Mouse (Mus musculus): ENCODE data around the gene Nelfa. TPM values are rescaled to one million over a fixed set of nuclear protein-coding genes. Genes with fewer than 3 reads are reported as not detected.
A peak's percentile ranks its signal among the peaks of the same experiment; 100 is the strongest.
"Not testable (repeated sequence)": the region's sequence is repeated elsewhere in the genome, so short reads cannot be mapped to it uniquely, and the experiment has no call there.

Nelfa gene
- polyA plus RNA-seq, 1 experiment, result 22.0 TPM

GRCm38 (mm10) chr5:33948314-33948713, 12.1 kb upstream of the Nelfa start:
- Histone ChIP-seq H3K4me3 (ENCODE audit: insufficient read depth, low read length) (no peak overlapping the region), H3K4me1 (ENCODE audit: control insufficient read depth, insufficient read depth, low read length) (no peaks in the 10 kb centered on the region), H3K27ac (ENCODE audit: insufficient read depth, low read length) (no peak overlapping the region)
- TF ChIP-seq POLR2A (IDR thresholded peaks at IDR 0.05; ENCODE audit: low read depth, low read length) (no peak), CTCF (IDR thresholded peaks at IDR 0.05; ENCODE audit: borderline replicate concordance, insufficient read depth, low read length) (no peak)

GRCm38 (mm10) chr5:33947035-33947434, 10.8 kb upstream of the Nelfa start:
- not testable (repeated sequence) for H3K27ac ChIP-seq (ENCODE audit: insufficient read depth, low read length); H3K4me1 ChIP-seq (ENCODE audit: control insufficient read depth, insufficient read depth, low read length); H3K4me3 ChIP-seq (ENCODE audit: insufficient read depth, low read length)

GRCm38 (mm10) chr5:33938448-33938847, 2.2 kb upstream of the Nelfa start:
- Histone ChIP-seq H3K27ac (ENCODE audit: insufficient read depth, low read length) (no peak overlapping the region), H3K4me3 (ENCODE audit: insufficient read depth, low read length) (no peak overlapping the region), H3K4me1 (ENCODE audit: control insufficient read depth, insufficient read depth, low read length) (peaks cover 2% of the 10 kb centered on the region)
- TF ChIP-seq CTCF (IDR thresholded peaks at IDR 0.05; ENCODE audit: borderline replicate concordance, insufficient read depth, low read length) (no peak), POLR2A (IDR thresholded peaks at IDR 0.05; ENCODE audit: low read depth, low read length) (no peak)

GRCm38 (mm10) chr5:33937230-33937629, 1.0 kb upstream of the Nelfa start:
- Histone ChIP-seq H3K4me1 (ENCODE audit: control insufficient read depth, insufficient read depth, low read length) (peaks cover 2% of the 10 kb centered on the region), H3K27ac (ENCODE audit: insufficient read depth, low read length) (no peak overlapping the region), H3K4me3 (ENCODE audit: insufficient read depth, low read length) (no peak overlapping the region)
- TF ChIP-seq POLR2A (IDR thresholded peaks at IDR 0.05; ENCODE audit: low read depth, low read length), result no peak
- no peak for TF ChIP-seq CTCF (IDR thresholded peaks at IDR 0.05; ENCODE audit: borderline replicate concordance, insufficient read depth, low read length)

GRCm38 (mm10) chr5:33935700-33936111, 507 bp downstream of the Nelfa start:
- no peak for TF ChIP-seq CTCF (IDR thresholded peaks at IDR 0.05; ENCODE audit: borderline replicate concordance, insufficient read depth, low read length)
- TF ChIP-seq POLR2A (IDR thresholded peaks at IDR 0.05; ENCODE audit: low read depth, low read length), result no peak
- peak overlapping the region; percentile 71 for H3K4me3 ChIP-seq (ENCODE audit: insufficient read depth, low read length)

GRCm38 (mm10) chr5:33934877-33935276, 1.3 kb downstream of the Nelfa start:
- TF ChIP-seq CTCF (IDR thresholded peaks at IDR 0.05; ENCODE audit: borderline replicate concordance, insufficient read depth, low read length) (no peak), POLR2A (IDR thresholded peaks at IDR 0.05; ENCODE audit: low read depth, low read length) (no peak)
- Histone ChIP-seq H3K4me1 (ENCODE audit: control insufficient read depth, insufficient read depth, low read length) (peaks cover 2% of the 10 kb centered on the region), H3K27ac (ENCODE audit: insufficient read depth, low read length) (no peak overlapping the region), H3K4me3 (ENCODE audit: insufficient read depth, low read length) (peak overlapping the region; percentile 71)

More at GRCm38 (mm10) chr5:33935700-33936111, 507 bp downstream of the Nelfa start:
- Histone ChIP-seq H3K27ac (ENCODE audit: insufficient read depth, low read length) (peak overlapping the region; percentile 80), H3K4me1 (ENCODE audit: control insufficient read depth, insufficient read depth, low read length) (peaks cover 2% of the 10 kb centered on the region)

- Histone ChIP-seq H3K27ac (ENCODE audit: insufficient read depth, low read length) (no peak overlapping the region), H3K4me3 (ENCODE audit: insufficient read depth, low read length) (no peak overlapping the region; the same call in 1 of the 2 replicates), H3K4me1 (ENCODE audit: control insufficient read depth, insufficient read depth, low read length) (peaks cover 2% of the 10 kb centered on the region)
- TF ChIP-seq POLR2A (IDR thresholded peaks at IDR 0.05; ENCODE audit: low read depth, low read length) (no peak), CTCF (IDR thresholded peaks at IDR 0.05; ENCODE audit: borderline replicate concordance, insufficient read depth, low read length) (no peak)
Observed at GRCm38 (mm10) chr5:33934081-33934480, 2.1 kb downstream of the Nelfa start.

- peaks cover 2% of the 10 kb centered on the region for H3K4me1 ChIP-seq (ENCODE audit: control insufficient read depth, insufficient read depth, low read length)
- H3K4me3 ChIP-seq (ENCODE audit: insufficient read depth, low read length), result no peak overlapping the region
Observed at GRCm38 (mm10) chr5:33932413-33932812, 3.8 kb downstream of the Nelfa start.

GRCm38 (mm10) chr5:33926170-33926569, 10.0 kb downstream of the Nelfa start:
- Histone ChIP-seq H3K4me3 (ENCODE audit: insufficient read depth, low read length) (no peak overlapping the region), H3K4me1 (ENCODE audit: control insufficient read depth, insufficient read depth, low read length) (no peaks in the 10 kb centered on the region), H3K27ac (ENCODE audit: insufficient read depth, low read length) (no peak overlapping the region)
- TF ChIP-seq POLR2A (IDR thresholded peaks at IDR 0.05; ENCODE audit: low read depth, low read length), result no peak
- TF ChIP-seq CTCF (IDR thresholded peaks at IDR 0.05; ENCODE audit: borderline replicate concordance, insufficient read depth, low read length), result no peak

More at GRCm38 (mm10) chr5:33932413-33932812, 3.8 kb downstream of the Nelfa start:
- H3K27ac ChIP-seq (ENCODE audit: insufficient read depth, low read length), result no peak overlapping the region
- no peak for TF ChIP-seq CTCF (IDR thresholded peaks at IDR 0.05; ENCODE audit: borderline replicate concordance, insufficient read depth, low read length)
- TF ChIP-seq POLR2A (IDR thresholded peaks at IDR 0.05; ENCODE audit: low read depth, low read length), result no peak

- Histone ChIP-seq H3K27ac (ENCODE audit: insufficient read depth, low read length) (no peak overlapping the region), H3K4me1 (ENCODE audit: control insufficient read depth, insufficient read depth, low read length) (no peaks in the 10 kb centered on the region), H3K4me3 (ENCODE audit: insufficient read depth, low read length) (no peak overlapping the region)
- TF ChIP-seq POLR2A (IDR thresholded peaks at IDR 0.05; ENCODE audit: low read depth, low read length) (no peak), CTCF (IDR thresholded peaks at IDR 0.05; ENCODE audit: borderline replicate concordance, insufficient read depth, low read length) (no peak)
Observed at GRCm38 (mm10) chr5:33922566-33922965, 13.6 kb downstream of the Nelfa start.

Data from embryonic fibroblast, embryonic 13.5 days (primary cell).